Mouse (Mus musculus) v-Abl transformed pro-B cells (cell line): Measurements from ENCODE around the gene Ggcx.
"Not testable (repeated sequence)": the region's sequence is repeated elsewhere in the genome, so short reads cannot be mapped to it uniquely, and the experiment has no call there.

Source experiments
- in situ Hi-C, 2 experiments: fragments of 400-800 bp; cut with MboI; formaldehyde crosslinking; loops; one replicate each; pipeline ENCODE4 v1.15.1; 2025; ENCODE audit not compliant: unreplicated experiment in 2 of 2

The Ggcx gene

DNA sequence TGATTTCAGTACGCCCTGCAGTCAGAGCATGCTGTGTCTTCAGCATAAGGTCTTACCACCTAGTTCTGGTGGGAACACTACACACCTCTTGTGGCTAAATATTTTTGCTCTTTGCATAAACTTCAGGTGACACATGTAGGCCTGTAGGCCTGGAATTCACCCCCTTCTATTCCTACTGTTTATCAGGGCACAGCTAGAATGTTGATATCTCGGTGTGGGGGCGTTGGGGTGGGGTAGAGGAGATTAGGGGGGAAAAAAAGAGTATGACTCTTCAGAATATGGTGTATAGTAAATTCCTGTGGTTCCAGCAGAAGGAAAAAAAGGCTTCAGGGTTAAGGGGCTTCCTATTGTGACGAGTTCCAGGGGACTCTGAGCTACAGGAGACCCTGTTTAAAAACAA is 42.5 kb downstream of the Ggcx start:
- in situ Hi-C loops: no loop called here

DNA sequence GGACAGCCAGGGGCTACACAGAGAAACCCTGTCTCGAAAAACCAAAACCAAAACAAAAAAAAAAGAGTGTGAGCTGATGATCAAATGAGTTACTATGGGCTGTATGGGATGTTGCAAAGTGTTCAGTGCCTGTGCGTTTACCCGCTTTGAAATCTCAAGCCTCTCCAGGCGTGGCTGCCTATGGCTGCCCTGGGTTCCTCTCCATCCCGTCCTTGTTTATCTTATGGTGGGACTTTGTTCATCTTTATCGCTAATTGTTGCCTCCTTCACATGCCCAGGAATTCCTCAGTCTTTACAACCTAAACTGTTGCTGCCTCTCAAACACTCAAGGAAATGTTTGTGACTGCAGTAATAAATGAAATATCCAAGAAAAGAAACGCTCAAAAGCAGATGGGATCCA is 44.3 kb downstream of the Ggcx start:
- in situ Hi-C loops: no loop called here

DNA sequence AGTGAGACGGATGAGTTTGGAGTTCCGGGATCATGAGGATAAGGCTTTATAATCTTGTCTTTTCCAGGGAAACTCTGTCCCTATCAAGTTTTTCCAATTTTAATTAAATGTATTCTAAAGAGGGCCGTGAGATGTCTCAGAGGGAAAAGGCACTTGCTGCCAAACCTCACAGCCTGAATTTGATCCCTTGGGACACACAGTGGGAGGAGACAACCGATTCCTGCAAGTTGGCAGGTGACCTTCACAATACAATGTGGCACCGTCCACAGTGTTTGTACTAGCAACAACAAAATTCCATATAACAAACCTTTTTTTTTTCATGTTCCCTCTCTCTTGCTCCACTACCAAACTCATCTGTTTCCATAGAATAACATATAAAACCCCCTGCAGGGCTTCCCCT is 44.8 kb downstream of the Ggcx start:
- in situ Hi-C loops: no loop called here

DNA sequence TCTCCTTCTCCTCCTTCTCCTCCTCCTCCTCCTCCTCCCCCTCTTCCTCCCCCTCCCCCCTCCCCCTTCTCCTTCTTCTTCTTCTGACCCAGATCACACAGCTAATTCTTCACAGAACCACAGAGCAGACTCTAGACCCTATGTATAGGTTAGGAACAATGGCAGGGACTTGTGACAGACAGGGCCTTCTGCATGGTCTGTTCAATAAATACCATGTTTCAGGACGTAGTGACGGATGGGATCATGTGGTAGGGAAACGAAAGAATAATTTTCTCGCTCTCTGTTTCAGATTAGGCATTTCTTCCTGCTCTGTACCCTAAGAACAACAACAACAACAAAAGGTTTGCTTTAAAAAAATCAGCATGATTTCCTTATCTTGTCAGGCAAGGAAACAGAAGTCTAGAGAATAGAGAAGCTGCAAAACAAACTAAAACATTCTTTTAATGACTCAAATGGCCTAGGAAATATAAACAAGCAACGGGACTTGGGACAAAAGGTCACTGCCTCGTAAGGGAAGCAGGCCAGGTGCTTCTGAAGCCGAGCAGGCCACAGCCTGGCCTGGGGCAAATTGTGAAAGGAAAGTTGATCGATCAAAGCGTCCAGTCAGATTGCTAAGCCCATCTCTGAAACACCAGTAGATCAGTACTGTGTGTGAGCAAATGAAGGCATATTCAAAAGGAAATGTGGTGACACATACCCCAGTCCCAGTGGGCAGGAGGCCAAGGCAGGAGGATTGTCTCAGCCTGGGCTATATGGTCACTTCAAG is 46.1 kb downstream of the Ggcx start:
- in situ Hi-C loops: no loop called here

DNA sequence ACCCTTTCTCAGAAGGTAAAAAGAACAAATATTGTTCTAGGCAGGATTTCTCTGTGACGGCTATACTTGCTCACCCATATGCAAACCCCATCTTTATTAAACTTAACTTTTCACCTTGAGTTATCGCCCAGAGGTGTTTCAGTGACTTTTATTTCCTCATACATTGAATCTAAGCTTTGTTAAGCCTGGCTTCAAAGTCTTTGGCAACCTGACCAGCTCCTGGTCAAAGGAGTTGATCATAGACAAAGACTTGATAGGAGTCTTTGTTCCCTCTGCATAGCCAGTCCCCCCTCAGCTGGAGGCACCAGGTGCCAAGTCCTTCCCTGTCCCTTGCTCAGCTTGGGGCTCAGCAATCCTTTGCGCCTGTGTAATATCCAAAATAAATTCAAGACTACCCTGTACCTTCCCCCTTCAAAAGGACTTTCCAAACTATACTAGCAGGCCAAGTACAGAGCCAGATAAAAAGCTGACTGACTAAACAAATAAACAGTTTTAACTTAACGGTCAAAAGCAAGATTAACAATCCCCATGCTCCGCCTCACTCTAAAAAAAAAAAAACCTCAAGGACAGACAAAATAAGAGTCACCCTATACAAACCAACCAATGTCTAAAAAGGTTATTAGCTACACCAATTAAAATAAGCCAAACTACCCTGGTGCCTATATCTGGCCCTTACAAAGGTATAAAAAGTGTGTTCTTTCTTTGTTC is 48.6 kb downstream of the Ggcx start:
- in situ Hi-C loops: not testable (repeated sequence)

DNA sequence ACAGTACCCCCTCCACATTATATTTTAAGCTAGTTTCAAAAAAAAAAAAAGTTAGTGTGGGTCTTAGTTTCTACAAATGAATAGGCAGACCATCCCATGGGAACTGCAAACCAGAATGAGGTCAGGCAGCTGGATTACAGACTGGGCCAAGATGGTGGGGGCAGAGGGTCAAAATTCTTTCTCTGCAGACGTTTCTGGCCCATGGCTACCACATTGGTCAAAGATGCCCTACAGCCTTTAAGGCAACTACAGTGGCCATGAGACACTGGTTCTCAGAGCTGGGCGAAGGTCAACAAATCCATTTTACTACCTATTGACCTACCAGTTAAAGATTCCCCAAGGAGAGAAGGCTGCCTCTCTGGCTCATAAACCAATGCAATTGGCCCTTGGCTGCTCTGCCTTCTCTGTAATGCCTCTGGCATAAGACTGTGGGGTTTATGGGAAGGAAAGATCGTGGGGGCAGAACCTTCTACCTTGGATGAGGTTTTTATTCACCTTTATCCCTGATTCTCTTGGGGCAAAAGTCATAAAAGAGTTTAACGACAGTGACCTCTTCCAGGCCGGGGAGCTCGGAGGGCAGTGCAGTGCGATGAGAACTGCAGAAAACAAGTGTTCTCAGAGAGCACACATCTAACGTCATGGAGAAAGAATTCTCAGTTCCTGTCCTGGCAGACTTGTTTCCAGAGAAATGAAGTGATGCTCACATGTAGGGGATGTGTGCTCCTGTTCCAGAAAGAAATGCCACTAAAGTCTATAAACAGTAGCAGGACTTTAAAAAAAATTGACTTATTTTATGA is 51.5 kb downstream of the Ggcx start:
- in situ Hi-C loops: no loop called here

DNA sequence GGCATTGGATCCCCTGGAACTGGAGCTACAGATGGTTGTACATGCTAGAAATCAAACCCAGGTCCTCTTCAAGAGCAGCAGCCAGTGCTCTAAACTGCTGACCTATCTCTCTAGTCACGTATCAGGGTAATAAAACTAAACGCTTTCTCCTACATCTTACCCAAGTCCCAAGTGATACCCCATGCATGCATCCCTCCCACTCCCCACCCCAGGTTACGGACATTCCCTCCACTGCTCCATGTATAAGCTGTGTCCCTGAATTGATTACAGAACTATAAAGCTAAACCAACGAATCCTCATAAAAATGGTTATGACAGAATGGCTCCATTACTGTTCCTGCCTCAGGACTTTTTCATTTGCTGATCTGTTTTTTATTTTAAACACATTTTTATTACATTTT is 52.1 kb downstream of the Ggcx start:
- in situ Hi-C loops: no loop called here

DNA sequence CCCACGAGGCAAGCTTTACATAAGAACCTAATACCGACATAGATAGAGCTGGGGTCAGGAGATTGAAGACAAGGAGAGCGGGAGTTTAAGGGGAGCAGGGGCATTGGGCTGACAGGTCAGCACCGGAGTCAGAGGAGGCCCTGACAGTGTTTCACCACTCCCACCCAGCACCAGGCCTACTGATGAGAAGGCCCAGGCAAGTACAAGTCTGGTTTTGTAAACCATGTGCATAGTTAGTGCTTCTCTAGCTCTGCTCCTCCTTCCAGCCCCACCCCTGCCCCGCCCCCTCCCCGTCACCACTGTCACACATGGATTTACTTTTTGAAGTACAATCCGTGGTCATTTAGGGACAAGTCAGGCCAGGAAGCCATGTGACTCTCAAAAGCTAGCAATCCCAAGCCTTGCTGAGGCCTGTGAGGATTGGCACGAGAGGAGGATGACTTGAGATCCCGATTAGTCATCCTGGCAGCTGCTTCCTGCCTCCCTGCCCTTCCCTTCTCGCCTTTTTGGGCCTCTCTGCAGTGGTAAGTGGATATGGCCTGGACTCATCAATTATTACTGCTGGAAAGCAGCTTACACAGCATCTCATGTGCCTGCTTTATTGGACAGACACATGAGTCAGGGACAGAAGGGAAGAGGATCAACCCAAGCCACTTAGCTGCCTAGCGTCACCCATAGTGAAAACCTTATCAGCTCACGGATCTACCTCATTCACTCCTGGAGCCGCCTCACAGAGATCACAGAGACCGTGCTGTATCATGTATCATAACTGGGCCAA is 59.3 kb downstream of the Ggcx start:
- in situ Hi-C loops: no loop called here

DNA sequence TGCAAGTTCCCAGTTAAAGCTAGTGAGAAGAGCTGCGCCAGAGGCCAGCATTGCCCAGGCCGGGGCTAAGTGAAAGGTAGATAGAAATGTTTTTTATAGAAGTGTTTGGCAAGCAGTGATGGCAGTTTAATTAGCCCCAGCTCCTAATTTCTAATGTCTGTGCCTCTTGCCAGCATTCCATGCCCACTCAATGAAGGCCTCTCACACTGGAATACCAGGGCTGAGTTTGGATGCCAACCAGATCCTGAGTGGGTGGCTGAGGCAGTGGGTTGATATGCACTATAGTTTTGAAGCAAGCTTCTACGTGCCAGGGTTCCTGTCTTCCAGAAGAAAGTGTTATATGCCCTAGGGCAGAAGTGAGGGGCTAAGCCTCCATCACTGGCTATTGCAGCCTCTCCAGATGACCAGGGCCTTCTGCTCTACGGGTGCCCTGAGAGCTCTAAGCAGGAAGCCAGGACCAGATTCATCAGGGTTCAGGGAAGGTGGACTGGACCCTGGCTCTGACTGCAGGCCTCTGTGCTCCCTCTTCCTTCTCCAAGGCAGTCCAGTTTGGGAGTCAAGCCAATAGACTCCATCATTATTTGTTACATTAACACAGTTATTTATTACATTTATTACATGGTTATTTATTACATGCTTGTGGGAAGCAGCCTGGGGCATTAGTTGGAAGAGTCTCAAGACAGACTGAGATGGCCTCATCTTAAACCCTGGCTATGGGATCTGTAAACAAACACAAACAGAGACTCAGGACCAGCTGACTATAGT is 61.3 kb downstream of the Ggcx start:
- in situ Hi-C loops: no loop called here

DNA sequence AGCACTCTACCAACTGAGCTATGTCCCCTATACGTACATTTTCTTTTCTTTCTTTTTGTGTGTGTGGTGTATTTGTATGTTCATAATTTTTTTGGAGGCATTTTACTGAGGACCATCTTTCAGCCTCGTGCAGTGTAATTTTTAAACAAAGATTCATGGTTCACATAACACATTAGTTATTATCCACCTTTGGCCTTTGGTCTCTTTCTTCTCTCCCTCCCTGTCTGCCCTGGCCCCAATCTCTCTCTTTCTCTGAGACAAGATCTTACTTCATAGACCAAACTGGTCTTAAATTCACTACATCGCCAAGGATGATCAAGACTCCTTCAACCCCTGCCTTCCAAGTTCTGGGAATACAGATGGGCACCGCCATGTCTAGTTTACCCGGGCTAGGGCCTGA is 62.7 kb downstream of the Ggcx start:
- in situ Hi-C loops: no loop called here

DNA sequence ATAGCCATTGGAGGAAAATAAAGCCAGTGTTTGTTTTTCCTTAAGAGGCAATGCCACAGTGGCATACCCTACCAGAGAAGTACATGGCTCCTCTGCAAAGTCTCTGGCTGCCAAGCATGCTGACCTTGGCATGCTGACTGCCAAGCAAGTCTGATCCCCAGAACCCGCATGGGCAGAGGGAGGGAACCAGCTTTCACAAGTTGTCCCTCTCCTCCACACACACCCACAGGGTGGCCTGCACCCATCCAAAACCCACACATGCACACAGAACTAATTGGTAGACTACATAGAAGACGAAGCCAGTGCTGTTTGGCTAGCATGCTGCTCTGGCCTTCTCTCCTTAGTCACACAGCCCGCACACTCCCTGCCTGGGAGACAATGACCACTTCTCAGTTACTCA is 63.5 kb downstream of the Ggcx start:
- in situ Hi-C loops: no loop called here

DNA sequence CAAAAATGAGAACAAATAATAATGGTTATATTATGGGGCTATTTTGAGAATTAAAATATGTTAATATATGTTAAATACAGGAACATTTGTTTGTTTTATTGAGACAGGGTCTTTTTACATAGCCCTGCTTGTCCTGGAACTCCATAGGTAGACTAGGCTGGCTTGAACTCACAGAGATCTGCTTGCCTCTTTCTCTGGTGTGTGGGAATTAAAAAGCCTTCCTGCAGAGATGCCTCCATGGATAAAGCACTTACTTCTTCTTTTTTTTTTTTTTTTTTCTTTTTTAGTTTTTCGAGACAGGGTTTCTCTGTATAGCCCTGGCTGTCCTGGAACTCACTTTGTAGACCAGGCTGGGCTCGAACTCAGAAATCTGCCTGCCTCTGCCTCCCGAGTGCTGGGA is 64.6 kb downstream of the Ggcx start:
- in situ Hi-C loops: not testable (repeated sequence)

DNA sequence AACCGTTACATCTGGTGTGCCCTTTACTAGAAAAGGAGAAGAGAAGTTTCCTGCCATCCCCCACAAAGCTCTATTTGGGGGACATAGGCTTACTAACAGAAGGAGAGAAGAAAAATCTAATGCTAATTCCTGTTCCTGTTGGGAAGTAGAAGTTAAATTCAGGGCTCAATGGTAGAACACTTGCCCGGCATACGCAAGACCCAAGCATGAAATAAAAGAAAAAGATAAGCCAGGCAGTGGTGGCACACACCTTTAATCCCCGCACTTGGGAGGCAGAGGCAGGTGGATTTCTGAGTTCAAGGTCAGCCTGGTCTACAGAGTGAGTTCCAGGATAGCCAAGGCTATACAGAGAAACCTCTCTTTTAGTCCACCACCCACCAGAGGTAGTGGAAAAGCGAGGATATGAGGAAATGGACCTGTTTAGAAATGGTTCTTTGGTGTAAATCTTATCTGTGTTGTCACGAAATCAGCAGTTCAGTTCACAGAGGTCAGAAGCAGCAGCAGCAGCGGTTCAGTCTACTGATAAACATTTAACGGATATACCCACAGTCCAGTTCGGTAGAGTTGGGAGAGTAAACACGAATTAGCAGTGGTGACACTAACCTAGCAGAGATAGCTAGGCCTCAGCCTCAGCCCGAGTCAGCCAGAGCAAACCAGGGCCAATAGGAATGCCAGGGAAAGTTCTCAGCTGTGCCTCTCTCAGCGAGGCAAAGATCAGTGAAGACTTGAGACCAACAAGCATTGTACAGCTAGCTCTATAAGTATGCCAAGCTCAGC is 65.7 kb downstream of the Ggcx start:
- in situ Hi-C loops: no loop called here

DNA sequence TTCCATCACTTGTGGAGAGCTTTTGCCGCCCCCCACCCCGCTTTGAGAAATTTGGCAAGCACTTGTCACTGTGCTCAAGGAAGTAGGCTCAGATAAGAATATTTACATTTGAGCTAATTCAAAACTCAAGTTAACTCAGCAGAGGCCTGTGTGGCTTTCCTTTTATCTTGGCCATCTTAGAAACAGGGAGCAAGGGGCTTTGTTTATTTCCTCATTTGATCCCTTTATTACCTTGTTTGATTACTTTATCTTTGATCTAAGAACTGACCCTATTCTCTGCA is 66.3 kb downstream of the Ggcx start:
- in situ Hi-C loops: no loop called here
